Mouse (Mus musculus) kidney, adult 18-20 months (tissue): ENCODE measurements at regions not wholly inside any gene's neighbourhood (a gene's known extent, or its start where the extent isn't known, plus 50 kb on each side); places are given as distances from the start of the nearest gene placed in this dataset.

ENCODE experiments used
- DNase-seq: peaks from one replicate; pipeline ENCODE4 v3.0.0; 2021

- no peak for DNase-seq
Measured at GRCm38 (mm10) chr10:97090254-97090653, 389.2 kb upstream of the Dcn start.

- no peak for DNase-seq
Measured at GRCm38 (mm10) chr10:97093886-97094285, 385.5 kb upstream of the Dcn start.

- DNase-seq = no peak
Measured at GRCm38 (mm10) chr10:97114501-97114900, 364.9 kb upstream of the Dcn start.

GRCm38 (mm10) chr10:97122693-97123092 is 356.7 kb upstream of the Dcn start:
- DNase-seq = no peak

- no peak for DNase-seq
Measured at GRCm38 (mm10) chr10:97141561-97141960, 337.8 kb upstream of the Dcn start.

- no peak for DNase-seq
Measured at GRCm38 (mm10) chr10:97158561-97159395, 320.6 kb upstream of the Dcn start.

- DNase-seq = no peak
Measured at GRCm38 (mm10) chr10:97159396-97159760, 320.0 kb upstream of the Dcn start.

- DNase-seq = no peak
Measured at GRCm38 (mm10) chr10:97159831-97160575, 319.4 kb upstream of the Dcn start.

GRCm38 (mm10) chr10:97160892-97161291 is 318.5 kb upstream of the Dcn start:
- DNase-seq = no peak

GRCm38 (mm10) chr10:97178468-97178867 is 300.9 kb upstream of the Dcn start:
- no peak for DNase-seq

- no peak for DNase-seq
Measured at GRCm38 (mm10) chr10:97189696-97190095, 289.7 kb upstream of the Dcn start.

GRCm38 (mm10) chr10:97211238-97211695 is 268.1 kb upstream of the Dcn start:
- no peak for DNase-seq

- no peak for DNase-seq
Measured at GRCm38 (mm10) chr10:97211785-97212398, 267.5 kb upstream of the Dcn start.

- DNase-seq = no peak
Measured at GRCm38 (mm10) chr10:97219474-97219873, 259.9 kb upstream of the Dcn start.

GRCm38 (mm10) chr10:97220431-97220830 is 259.0 kb upstream of the Dcn start:
- DNase-seq = no peak

- no peak for DNase-seq
Measured at GRCm38 (mm10) chr10:97235631-97236030, 243.8 kb upstream of the Dcn start.

GRCm38 (mm10) chr10:97241476-97241875 is 237.9 kb upstream of the Dcn start:
- no peak for DNase-seq

GRCm38 (mm10) chr10:97245674-97246073 is 233.7 kb upstream of the Dcn start:
- DNase-seq = no peak

GRCm38 (mm10) chr10:97248522-97248921 is 230.9 kb upstream of the Dcn start:
- DNase-seq = no peak

GRCm38 (mm10) chr10:97249760-97250159 is 229.6 kb upstream of the Dcn start:
- DNase-seq = no peak

- DNase-seq = no peak
Measured at GRCm38 (mm10) chr10:97250167-97250566, 229.2 kb upstream of the Dcn start.

- no peak for DNase-seq
Measured at GRCm38 (mm10) chr10:97265959-97266517, 213.4 kb upstream of the Dcn start.

GRCm38 (mm10) chr10:97282416-97282815 is 197.0 kb upstream of the Dcn start:
- DNase-seq = no peak
